ENCODE assay signal across 15 mouse cellular contexts in genomic region chr13:45600443-45600842, GRCm38 (mm10).
DNase-seq lines count a peak whose midpoint lies in the region; ATAC-seq and TF ChIP-seq lines count a peak whose summit lies in the region.
"Had no signal": no experiment of that assay in that cellular context is flagged by ENCODE, and none has a peak within 500 bp of the region (broad histone marks: within the 10 kb centered on the region; RNA-seq: fewer than 3 reads in every experiment).

No protein-coding gene starts in this region.

- 55% methylated on average over 6 of the region's 6 CpGs for WGBS in midbrain, embryonic 12.5 days
- 69% methylated on average over 6 of the region's 6 CpGs for WGBS in midbrain, embryonic 11.5 days
- WGBS in forebrain, embryonic 14.5 days = 17% methylated on average over 6 of the region's 6 CpGs
- WGBS in hindbrain, postnatal 0 days = 34% methylated on average over 6 of the region's 6 CpGs
- WGBS in liver, embryonic 11.5 days = 48% methylated on average over 6 of the region's 6 CpGs
- 56% methylated on average over 6 of the region's 6 CpGs for WGBS in kidney, embryonic 14.5 days

- peaks cover 8% of the 10 kb centered on the region for H3K4me1 ChIP-seq in midbrain, embryonic 12.5 days
- H3K4me1 ChIP-seq in midbrain, embryonic 11.5 days (ENCODE audit: control insufficient read depth, insufficient read depth, low read length) = no peaks in the 10 kb centered on the region
- peaks cover 12% of the 10 kb centered on the region for H3K4me1 ChIP-seq in forebrain, embryonic 14.5 days (ENCODE audit: control insufficient read depth, insufficient read depth, low read length)
- H3K4me1 ChIP-seq in hindbrain, postnatal 0 days (ENCODE audit: insufficient read depth, low read length) = 0 out of 2 replicates have a peak, but pooled peaks cover 8% of the 10 kb centered on the region
- H3K4me1 ChIP-seq in liver, embryonic 11.5 days (replicated peaks; ENCODE audit: control insufficient read depth, insufficient read depth, low read length) = no peaks in the 10 kb centered on the region
- no peaks in the 10 kb centered on the region for H3K4me1 ChIP-seq in kidney, embryonic 14.5 days (ENCODE audit: control insufficient read depth, insufficient read depth, low read length)
- H3K4me1 ChIP-seq: embryonic facial prominence, embryonic 10.5 days; limb, embryonic 15.5 days; megakaryocyte, embryonic 14.5 days had no signal

- H3K9ac ChIP-seq in midbrain, embryonic 12.5 days (replicated peaks) = no peak overlapping the region
- no peak overlapping the region for H3K9ac ChIP-seq in midbrain, embryonic 11.5 days (ENCODE audit: low read length)
- H3K9ac ChIP-seq in forebrain, embryonic 14.5 days (ENCODE audit: low read length) = no peak overlapping the region
- H3K9ac ChIP-seq in hindbrain, postnatal 0 days (replicated peaks; ENCODE audit: low read length) = no peak overlapping the region
- H3K9ac ChIP-seq in liver, embryonic 11.5 days (ENCODE audit: low read depth, low read length) = no peak overlapping the region
- no peak overlapping the region for H3K9ac ChIP-seq in kidney, embryonic 14.5 days (ENCODE audit: low read depth, low read length)
- H3K9ac ChIP-seq: limb, embryonic 15.5 days; lung, embryonic 14.5 days had no signal

- H3K4me2 ChIP-seq in midbrain, embryonic 12.5 days (replicated peaks) = no peak overlapping the region
- no peak overlapping the region for H3K4me2 ChIP-seq in midbrain, embryonic 11.5 days
- H3K4me2 ChIP-seq in forebrain, embryonic 14.5 days (ENCODE audit: low read length) = no peak overlapping the region
- no peak overlapping the region for H3K4me2 ChIP-seq in hindbrain, postnatal 0 days (ENCODE audit: low read depth, low read length)
- no peak overlapping the region for H3K4me2 ChIP-seq in liver, embryonic 11.5 days
- no peak overlapping the region for H3K4me2 ChIP-seq in kidney, embryonic 14.5 days (replicated peaks; ENCODE audit: low read depth, low read length)
- H3K4me2 ChIP-seq: limb, embryonic 15.5 days; lung, embryonic 14.5 days had no signal

- DNase-seq in midbrain, embryonic 11.5 days (ENCODE audit: low spot score, missing footprints) = no peak
- DNase-seq in forebrain, embryonic 14.5 days (ENCODE audit: low spot score) = peak; percentile 51
- no peak for DNase-seq in hindbrain, postnatal 0 days (ENCODE audit: low spot score)
- DNase-seq in splenic B cell, adult 2 months (ENCODE audit: low read depth, low spot score) = peak; percentile 13
- DNase-seq in liver, embryonic 11.5 days (ENCODE audit: low spot score) = no peak
- no peak for DNase-seq in left cerebral cortex, postnatal 14 days (ENCODE audit: low spot score in 2 of 2)
- DNase-seq: adrenal gland, postnatal 10 days; cerebellum, postnatal 14 days; kidney, adult 8-10 months; lung, embryonic 14.5 days had no signal

- H3K36me3 ChIP-seq in midbrain, embryonic 12.5 days = no peaks in the 10 kb centered on the region
- H3K36me3 ChIP-seq in midbrain, embryonic 11.5 days (ENCODE audit: control insufficient read depth, insufficient read depth, low read length) = no peaks in the 10 kb centered on the region
- H3K36me3 ChIP-seq in forebrain, embryonic 14.5 days (ENCODE audit: control insufficient read depth, insufficient read depth, low read length) = no peaks in the 10 kb centered on the region
- no peaks in the 10 kb centered on the region for H3K36me3 ChIP-seq in hindbrain, postnatal 0 days (ENCODE audit: insufficient read depth, low read length)
- H3K36me3 ChIP-seq in splenic B cell, adult 2 months (ENCODE audit: control insufficient read depth, insufficient read depth, low read length, poor library complexity, severe bottlenecking) = no peaks in the 10 kb centered on the region
- no peaks in the 10 kb centered on the region for H3K36me3 ChIP-seq in liver, embryonic 11.5 days (ENCODE audit: control insufficient read depth, insufficient read depth, low read length)
- H3K36me3 ChIP-seq in kidney, embryonic 14.5 days (ENCODE audit: control insufficient read depth, insufficient read depth, low read length) = no peaks in the 10 kb centered on the region
- H3K36me3 ChIP-seq: embryonic facial prominence, embryonic 10.5 days; limb, embryonic 15.5 days had no signal

- no peak for TF ChIP-seq CTCF in hindbrain, postnatal 0 days (IDR thresholded peaks at IDR 0.05; ENCODE audit: low read depth)

- H3K9me3 ChIP-seq in midbrain, embryonic 12.5 days = no peaks in the 10 kb centered on the region
- no peaks in the 10 kb centered on the region for H3K9me3 ChIP-seq in midbrain, embryonic 11.5 days (ENCODE audit: control insufficient read depth, low read length)
- H3K9me3 ChIP-seq in forebrain, embryonic 14.5 days (replicated peaks; ENCODE audit: control insufficient read depth, low read length) = no peaks in the 10 kb centered on the region
- no peaks in the 10 kb centered on the region for H3K9me3 ChIP-seq in hindbrain, postnatal 0 days (ENCODE audit: low read length)
- no peaks in the 10 kb centered on the region for H3K9me3 ChIP-seq in liver, embryonic 11.5 days (ENCODE audit: control insufficient read depth, low read length)
- H3K9me3 ChIP-seq in kidney, embryonic 14.5 days (ENCODE audit: control insufficient read depth, low read length) = no peaks in the 10 kb centered on the region
- H3K9me3 ChIP-seq: embryonic facial prominence, embryonic 10.5 days; limb, embryonic 15.5 days; megakaryocyte, embryonic 14.5 days had no signal

- intact Hi-C loops in left cerebral cortex, postnatal 14 days (cut with DNase I) = no loop called here

- H3K27me3 ChIP-seq in midbrain, embryonic 12.5 days = no peaks in the 10 kb centered on the region
- H3K27me3 ChIP-seq in midbrain, embryonic 11.5 days (ENCODE audit: control insufficient read depth, insufficient read depth, low read length) = no peaks in the 10 kb centered on the region
- H3K27me3 ChIP-seq in forebrain, embryonic 14.5 days (replicated peaks; ENCODE audit: control insufficient read depth, insufficient read depth, low read length) = no peaks in the 10 kb centered on the region
- H3K27me3 ChIP-seq in hindbrain, postnatal 0 days (ENCODE audit: insufficient read depth, low read length) = no peaks in the 10 kb centered on the region
- no peaks in the 10 kb centered on the region for H3K27me3 ChIP-seq in splenic B cell, adult 2 months (ENCODE audit: control insufficient read depth, insufficient read depth, low read length, poor library complexity, severe bottlenecking)
- H3K27me3 ChIP-seq in liver, embryonic 11.5 days (replicated peaks; ENCODE audit: control insufficient read depth, insufficient read depth, low read length) = no peaks in the 10 kb centered on the region
- no peaks in the 10 kb centered on the region for H3K27me3 ChIP-seq in kidney, embryonic 14.5 days (ENCODE audit: control insufficient read depth, insufficient read depth, low read length)
- H3K27me3 ChIP-seq: limb, embryonic 15.5 days; megakaryocyte, embryonic 14.5 days had no signal

- 0 out of 2 replicates have a peak overlapping the region, but pooled peaks have one; percentile 7 for H3K27ac ChIP-seq in midbrain, embryonic 12.5 days (replicated peaks)
- H3K27ac ChIP-seq in midbrain, embryonic 11.5 days (ENCODE audit: low read depth, low read length) = no peak overlapping the region
- H3K27ac ChIP-seq in forebrain, embryonic 14.5 days (ENCODE audit: low read depth, low read length) = peak overlapping the region; percentile 27; the same call in 1 of the 2 replicates
- H3K27ac ChIP-seq in hindbrain, postnatal 0 days = peak overlapping the region; percentile 48; the same call in 1 of the 2 replicates
- no peak overlapping the region for H3K27ac ChIP-seq in liver, embryonic 11.5 days (ENCODE audit: low read depth, low read length)
- H3K27ac ChIP-seq in kidney, embryonic 14.5 days (ENCODE audit: low read depth, low read length) = no peak overlapping the region
- H3K27ac ChIP-seq: embryonic facial prominence, embryonic 10.5 days; limb, embryonic 15.5 days had no signal

- ATAC-seq in midbrain, embryonic 12.5 days (ENCODE audit: low FRiP score, low read depth) = no peak
- ATAC-seq in midbrain, embryonic 11.5 days (ENCODE audit: low FRiP score) = no peak
- peak; percentile 48; the same call in 1 of the 2 replicates for ATAC-seq in forebrain, embryonic 14.5 days
- peak; percentile 55; the same call in 1 of the 2 replicates for ATAC-seq in hindbrain, postnatal 0 days
- ATAC-seq in liver, embryonic 11.5 days (replicated peaks; ENCODE audit: low FRiP score) = no peak
- no peak for ATAC-seq in kidney, embryonic 14.5 days (ENCODE audit: low FRiP score, low TSS enrichment)

- no peak overlapping the region for H3K4me3 ChIP-seq in midbrain, embryonic 12.5 days
- H3K4me3 ChIP-seq in midbrain, embryonic 11.5 days (ENCODE audit: low read depth, low read length) = no peak overlapping the region
- no peak overlapping the region for H3K4me3 ChIP-seq in forebrain, embryonic 14.5 days (ENCODE audit: low read depth, low read length)
- no peak overlapping the region for H3K4me3 ChIP-seq in hindbrain, postnatal 0 days (ENCODE audit: low read length)
- no peak overlapping the region for H3K4me3 ChIP-seq in liver, embryonic 11.5 days (ENCODE audit: low read depth, low read length)
- H3K4me3 ChIP-seq in kidney, embryonic 14.5 days (ENCODE audit: low read length) = no peak overlapping the region
- H3K4me3 ChIP-seq: embryonic facial prominence, embryonic 10.5 days; limb, embryonic 15.5 days; megakaryocyte, embryonic 14.5 days had no signal

Comparison
In these comparisons a context has a peak if more than half of its experiments do, and no peak if none do; other contexts are left out.
1. H3K27ac ChIP-seq: peak in midbrain, embryonic 12.5 days (single experiment), forebrain, embryonic 14.5 days (single experiment) and hindbrain, postnatal 0 days (single experiment); none in midbrain, embryonic 11.5 days (single experiment), liver, embryonic 11.5 days (single experiment) and kidney, embryonic 14.5 days (single experiment).
2. ATAC-seq: peak in forebrain, embryonic 14.5 days (single experiment) and hindbrain, postnatal 0 days (single experiment); none in midbrain, embryonic 12.5 days (single experiment), midbrain, embryonic 11.5 days (single experiment), liver, embryonic 11.5 days (single experiment) and kidney, embryonic 14.5 days (single experiment).
3. DNase-seq: peak in forebrain, embryonic 14.5 days (single experiment) and splenic B cell, adult 2 months (single experiment); none in midbrain, embryonic 11.5 days (single experiment), hindbrain, postnatal 0 days (single experiment), liver, embryonic 11.5 days (single experiment) and left cerebral cortex, postnatal 14 days (0 of 2).